Mouse (Mus musculus): ENCODE measurements around the gene Atp8b5.

DNA sequence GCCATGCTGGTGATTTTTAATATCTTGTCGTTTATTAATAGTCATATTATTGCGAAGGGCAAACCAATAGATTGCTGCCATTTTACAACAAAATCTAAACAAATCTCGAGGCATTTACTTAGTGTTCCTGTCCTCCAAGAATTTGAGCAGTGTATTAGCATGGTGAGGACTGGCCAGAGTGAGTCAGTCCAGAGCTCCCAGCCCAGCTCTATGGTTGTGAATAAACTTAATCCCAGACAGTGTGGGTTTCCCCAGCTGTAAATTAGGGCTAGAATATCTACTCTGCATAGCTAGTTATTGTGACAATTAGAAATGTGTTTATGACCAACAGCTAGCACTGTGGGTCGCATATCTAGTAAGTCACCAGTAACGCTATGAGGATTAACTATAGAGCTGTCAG, 129.4 kb downstream of the Atp8b5 start:
- TF ChIP-seq POLR2A (IDR thresholded peaks at IDR 0.05; ENCODE audit: control insufficient read depth, extremely low read depth, insufficient read depth, low read length, poor library complexity) (no peak), CTCF (IDR thresholded peaks at IDR 0.05; ENCODE audit: borderline replicate concordance, control insufficient read depth, extremely low read depth, insufficient read depth, low read length, poor library complexity) (no peak)

Data from thymus, adult 2 months (tissue).